Mouse (Mus musculus) heart, embryonic 13.5 days (tissue): Measurements from ENCODE around the gene Cep170b. TPM values are rescaled to one million over a fixed set of nuclear protein-coding genes. Genes with fewer than 3 reads are reported as not detected.
A peak's percentile ranks its signal among the peaks of the same experiment; 100 is the strongest.

Experiments used
- ATAC-seq: fragments of 200-750 bp; cut with Nextera tagmentation; 2 replicates; pipeline ENCODE4 v1.8.0; 2017; ENCODE audit warnings: moderate TSS enrichment; ENCODE audit not compliant: insufficient number of reproducible peaks, low FRiP score, low TSS enrichment; ENCODE audit errors: extremely low read depth
- H3K27ac ChIP-seq: fragments of 300-500 bp; sonication (generic); replicated peaks from 2 replicates; pipeline ENCODE4 v1.5.1; 2015; ENCODE audit warnings: moderate library complexity, mild to moderate bottlenecking, inconsistent platforms
- H3K27me3 ChIP-seq: fragments of 300-500 bp; sonication (generic); replicated peaks from 2 replicates; pipeline ENCODE4 v1.6.1; 2015; ENCODE audit warnings: mild to moderate bottlenecking, inconsistent platforms
- H3K36me3 ChIP-seq: fragments of 300-500 bp; sonication (generic); 2 replicates; pipeline ENCODE4 v1.6.1; 2015; ENCODE audit warnings: mild to moderate bottlenecking, inconsistent platforms
- H3K4me1 ChIP-seq: fragments of 300-500 bp; sonication (generic); 2 replicates; pipeline ENCODE4 v1.6.1; 2015; ENCODE audit warnings: inconsistent platforms
- H3K4me2 ChIP-seq: fragments of 300-500 bp; sonication (generic); 2 replicates; pipeline ENCODE4 v1.6.1; 2015; ENCODE audit warnings: inconsistent platforms, mild to moderate bottlenecking, moderate library complexity
- H3K4me3 ChIP-seq: fragments of 300-500 bp; sonication (generic); 2 replicates; pipeline ENCODE4 v1.5.1; 2015; ENCODE audit warnings: moderate library complexity, mild to moderate bottlenecking, inconsistent platforms
- H3K9ac ChIP-seq: fragments of 300-500 bp; sonication (generic); 2 replicates; pipeline ENCODE4 v1.6.1; 2015; ENCODE audit warnings: inconsistent platforms, mild to moderate bottlenecking, moderate library complexity
- H3K9me3 ChIP-seq: fragments of 300-500 bp; sonication (generic); 2 replicates; pipeline ENCODE4 v1.6.1; 2016; ENCODE audit warnings: inconsistent platforms
- WGBS: fragments of 180-500 bp; shearing (Covaris S2); methylation state at CpG from one replicate; pipeline ENCODE4 v1.1.7; 2015; ENCODE audit warnings: mixed read lengths; 5-methylcytosine and 5-hydroxymethylcytosine counted together
- microRNA-seq: library from miRNA; unstranded; fragments of <30 nt; microRNA quantifications from one replicate; pipeline ENCODE4, GENCODE M21; 2016
- polyA plus RNA-seq: library from polyadenylated mRNA; unstranded; fragments of >200 nt; fragmentation: Nextera tagmentation; extraction: Ambion mirVana; gene quantifications from 2 replicates; pipeline ENCODE4 v1.2.1, GENCODE M21; 2015

Gene Cep170b
- polyA plus RNA-seq, 1 experiment from 2014 or later: 4.0 TPM

GRCm38 (mm10) chr12:112794356-112794816 is 74.1 kb downstream of the Cep170b start:
- peak overlapping the region; percentile 86 for H3K27ac ChIP-seq
- no peaks in the 10 kb centered on the region for H3K9me3 ChIP-seq
- H3K36me3 ChIP-seq: no peaks in the 10 kb centered on the region
- 13% methylated on average over 7 of the region's 7 CpGs for WGBS
- ATAC-seq: no peak
- H3K9ac ChIP-seq: peak overlapping the region; percentile 60
- peaks cover 60% of the 10 kb centered on the region for H3K4me1 ChIP-seq
- H3K4me3 ChIP-seq: 0 out of 2 replicates have a peak overlapping the region, but pooled peaks have one; percentile 6
- H3K27me3 ChIP-seq: peaks cover 25% of the 10 kb centered on the region
- peak overlapping the region; percentile 52 for H3K4me2 ChIP-seq

GRCm38 (mm10) chr12:112794998-112795397 is 74.7 kb downstream of the Cep170b start:
- peak overlapping the region; percentile 86 for H3K27ac ChIP-seq
- peaks cover 29% of the 10 kb centered on the region for H3K27me3 ChIP-seq
- no peaks in the 10 kb centered on the region for H3K9me3 ChIP-seq
- WGBS: 84% methylated on average over 5 of the region's 5 CpGs
- H3K36me3 ChIP-seq: no peaks in the 10 kb centered on the region
- ATAC-seq: no peak
- peak overlapping the region; percentile 23; the same call in 1 of the 2 replicates for H3K4me3 ChIP-seq
- peaks cover 60% of the 10 kb centered on the region for H3K4me1 ChIP-seq
- peak overlapping the region; percentile 60 for H3K9ac ChIP-seq
- H3K4me2 ChIP-seq: peak overlapping the region; percentile 52

- H3K36me3 ChIP-seq: no peaks in the 10 kb centered on the region
- peaks cover 63% of the 10 kb centered on the region for H3K4me1 ChIP-seq
- peak overlapping the region; percentile 86; the same call in 1 of the 2 replicates for H3K27ac ChIP-seq
- H3K9me3 ChIP-seq: no peaks in the 10 kb centered on the region
- H3K4me3 ChIP-seq: peak overlapping the region; percentile 23; the same call in 1 of the 2 replicates
- 0 out of 2 replicates have a peak, but pooled peaks have one; percentile 12 for ATAC-seq
- peaks cover 31% of the 10 kb centered on the region for H3K27me3 ChIP-seq
- H3K9ac ChIP-seq: peak overlapping the region; percentile 60
- H3K4me2 ChIP-seq: peak overlapping the region; percentile 52
- 56% methylated on average over 18 of the region's 18 CpGs for WGBS
These were observed 75.3 kb downstream of the Cep170b start for GRCm38 (mm10) chr12:112795466-112796104.

Small RNAs within 50 kb of the gene (microRNA-seq; reads per million reads assigned to microRNA genes)
- gene Mir6940: 0.61 reads per million

Other genes with a start within 250 kb of the Cep170b start
- gene A530016L24Rik, start 231.0 kb upstream of the Cep170b start, polyA plus RNA-seq: 6.0 and 6.2 TPM in 2 replicates
- gene Tmem179, start 203.7 kb upstream of the Cep170b start, polyA plus RNA-seq: 0.62 and 0.70 TPM in 2 replicates
- 3.2 TPM in 2 replicates for gene Inf2, start 131.7 kb upstream of the Cep170b start, polyA plus RNA-seq
- gene Adssl1, start 100.4 kb upstream of the Cep170b start, polyA plus RNA-seq: 69.3 and 83.9 TPM in 2 replicates
- 129 and 149 TPM in 2 replicates for gene Siva1, start 75.8 kb upstream of the Cep170b start, polyA plus RNA-seq
- 59.2 and 66.6 TPM in 2 replicates for gene Akt1, start 45.6 kb upstream of the Cep170b start, polyA plus RNA-seq
- 5.8 and 6.2 TPM in 2 replicates for gene Zbtb42, start 41.6 kb upstream of the Cep170b start, polyA plus RNA-seq
- gene Pld4, start 40.2 kb downstream of the Cep170b start, polyA plus RNA-seq: 5.5 and 7.0 TPM in 2 replicates
- gene Ahnak2, start 82.2 kb downstream of the Cep170b start, polyA plus RNA-seq: 1.1 and 1.2 TPM in 2 replicates
- gene Clba1, start 88.5 kb downstream of the Cep170b start, polyA plus RNA-seq: 7.6 and 8.0 TPM in 2 replicates
- gene Cdca4, start 109.0 kb downstream of the Cep170b start, polyA plus RNA-seq: 49.1 and 49.3 TPM in 2 replicates
- gene Gpr132, start 147.8 kb downstream of the Cep170b start, polyA plus RNA-seq: 0.08 and 0.16 TPM in 2 replicates
- 2.5 and 2.7 TPM in 2 replicates for gene Jag2, start 209.3 kb downstream of the Cep170b start, polyA plus RNA-seq
- gene Nudt14, start 221.7 kb downstream of the Cep170b start, polyA plus RNA-seq: 45.3 and 47.2 TPM in 2 replicates